Comparison of ENCODE assay signal across 31 mouse cellular contexts in the genomic region with DNA sequence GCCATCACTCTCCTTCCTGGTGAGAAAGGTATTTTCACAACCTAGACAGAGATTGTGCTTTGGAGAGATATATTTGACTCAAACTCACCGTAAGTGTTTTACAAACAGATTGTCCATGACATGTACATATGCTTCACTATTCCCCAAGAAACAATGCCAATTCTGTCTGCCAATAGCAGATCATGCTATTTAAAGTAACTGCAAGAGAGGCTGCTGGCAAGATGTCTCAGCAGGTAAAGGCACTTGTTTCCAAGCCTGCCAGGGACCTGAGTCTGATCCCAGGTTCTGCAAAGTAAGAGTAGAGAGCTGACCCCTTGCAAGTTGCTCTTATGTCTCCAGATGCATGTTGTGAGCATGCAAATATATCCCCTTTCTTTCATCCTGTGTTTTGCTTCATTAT.
DNase-seq lines count a peak whose midpoint lies in the region; ATAC-seq lines count a peak whose summit lies in the region.
"Had no signal": no experiment of that assay in that cellular context is flagged by ENCODE, and none has a peak within 500 bp of the region (broad histone marks: within the 10 kb centered on the region; RNA-seq: fewer than 3 reads in every experiment).

No protein-coding gene starts in this region.

- peak; percentile 47 for DNase-seq in forebrain, embryonic 14.5 days (ENCODE audit: low spot score)
- DNase-seq in forebrain, embryonic 10.5 days (ENCODE audit: extremely low spot score, low spot score) = no peak
- DNase-seq in brain, adult 2 months (ENCODE audit: low read depth, low spot score) = peak; percentile 93
- peak; percentile 57 to 71 for DNase-seq in cerebellum, adult 18-20 months
- peak; percentile 66 for DNase-seq in cerebellum, postnatal 10 days
- no peak for DNase-seq in lung, adult 18-20 months
- no peak for DNase-seq in layer of hippocampus, adult 9-10 months (ENCODE audit: low spot score)
- no peak for DNase-seq in layer of hippocampus, adult 18-20 months (ENCODE audit: low spot score in 2 of 2)
- DNase-seq: adrenal gland, adult 8-10 months; gastrocnemius, postnatal 14 days; heart, postnatal 4 days; kidney, adult 9 months; kidney, postnatal 10 days; liver, embryonic 13.5 days; lung, adult 2 months; lung, postnatal 10 days; right cerebral cortex, adult 18-20 months; spleen, adult 18-20 months; thymus, postnatal 14 days had no signal

- WGBS in forebrain, embryonic 14.5 days = 78% methylated on average over 1 of the region's 1 CpGs
- WGBS in forebrain, embryonic 10.5 days = 96% methylated on average over 1 of the region's 1 CpGs

- ATAC-seq in forebrain, embryonic 14.5 days = no peak
- ATAC-seq: forebrain, embryonic 15.5 days; intestine, embryonic 16.5 days; midbrain, embryonic 16.5 days had no signal

- H3K4me1 ChIP-seq in forebrain, embryonic 14.5 days (ENCODE audit: control insufficient read depth, insufficient read depth, low read length) = no peaks in the 10 kb centered on the region
- H3K4me1 ChIP-seq in forebrain, embryonic 10.5 days = no peaks in the 10 kb centered on the region
- H3K4me1 ChIP-seq: forebrain, embryonic 15.5 days; heart, embryonic 10.5 days; hindbrain, embryonic 13.5 days; limb, embryonic 10.5 days; limb, embryonic 15.5 days; liver, embryonic 13.5 days; neural tube, embryonic 12.5 days had no signal

- no peak overlapping the region for H3K4me2 ChIP-seq in forebrain, embryonic 14.5 days (ENCODE audit: low read length)
- H3K4me2 ChIP-seq: forebrain, embryonic 15.5 days; hindbrain, embryonic 13.5 days; limb, embryonic 15.5 days; liver, embryonic 13.5 days; neural tube, embryonic 12.5 days had no signal

- no peak overlapping the region for H3K4me3 ChIP-seq in forebrain, embryonic 14.5 days (ENCODE audit: low read depth, low read length)
- H3K4me3 ChIP-seq in forebrain, embryonic 10.5 days = no peak overlapping the region
- H3K4me3 ChIP-seq: forebrain, embryonic 15.5 days; heart, embryonic 10.5 days; hindbrain, embryonic 13.5 days; left cerebral cortex, adult 2 months; limb, embryonic 10.5 days; limb, embryonic 15.5 days; liver, embryonic 13.5 days; myocyte; neural tube, embryonic 12.5 days had no signal

- H3K9ac ChIP-seq in forebrain, embryonic 14.5 days (ENCODE audit: low read length) = no peak overlapping the region
- H3K9ac ChIP-seq: forebrain, embryonic 15.5 days; hindbrain, embryonic 13.5 days; limb, embryonic 15.5 days; liver, embryonic 13.5 days; neural tube, embryonic 12.5 days had no signal

- H3K9me3 ChIP-seq in forebrain, embryonic 14.5 days (replicated peaks; ENCODE audit: control insufficient read depth, low read length) = no peaks in the 10 kb centered on the region
- H3K9me3 ChIP-seq in forebrain, embryonic 10.5 days = no peaks in the 10 kb centered on the region
- H3K9me3 ChIP-seq: forebrain, embryonic 15.5 days; G1E; heart, embryonic 10.5 days; hindbrain, embryonic 13.5 days; limb, embryonic 10.5 days; limb, embryonic 15.5 days; liver, embryonic 13.5 days; neural tube, embryonic 12.5 days had no signal

- H3K27me3 ChIP-seq in forebrain, embryonic 14.5 days (replicated peaks; ENCODE audit: control insufficient read depth, insufficient read depth, low read length) = no peaks in the 10 kb centered on the region
- no peaks in the 10 kb centered on the region for H3K27me3 ChIP-seq in forebrain, embryonic 10.5 days (ENCODE audit: poor library complexity, severe bottlenecking)
- H3K27me3 ChIP-seq: forebrain, embryonic 15.5 days; hindbrain, embryonic 13.5 days; limb, embryonic 15.5 days; liver, embryonic 13.5 days; neural tube, embryonic 12.5 days had no signal

- no peaks in the 10 kb centered on the region for H3K36me3 ChIP-seq in forebrain, embryonic 14.5 days (ENCODE audit: control insufficient read depth, insufficient read depth, low read length)
- H3K36me3 ChIP-seq in forebrain, embryonic 10.5 days (replicated peaks) = no peaks in the 10 kb centered on the region
- H3K36me3 ChIP-seq: forebrain, embryonic 15.5 days; G1E; heart, embryonic 10.5 days; hindbrain, embryonic 13.5 days; limb, embryonic 10.5 days; limb, embryonic 15.5 days; liver, embryonic 13.5 days; neural tube, embryonic 12.5 days had no signal

- no peak overlapping the region for H3K27ac ChIP-seq in forebrain, embryonic 14.5 days (ENCODE audit: low read depth, low read length)
- no peak overlapping the region for H3K27ac ChIP-seq in forebrain, embryonic 10.5 days
- H3K27ac ChIP-seq: forebrain, embryonic 15.5 days; heart, embryonic 10.5 days; hindbrain, embryonic 13.5 days; left cerebral cortex, adult 2 months; limb, embryonic 10.5 days; limb, embryonic 15.5 days; liver, embryonic 13.5 days; macrophage; neural tube, embryonic 12.5 days had no signal

Comparison
In these comparisons a context has a peak if more than half of its experiments do, and no peak if none do; other contexts are left out.
1. DNase-seq: peak in forebrain, embryonic 14.5 days (single experiment), brain, adult 2 months (single experiment), cerebellum, adult 18-20 months (2 of 2) and cerebellum, postnatal 10 days (2 of 2); none in forebrain, embryonic 10.5 days (single experiment), lung, adult 18-20 months (0 of 2), layer of hippocampus, adult 9-10 months (single experiment) and layer of hippocampus, adult 18-20 months (0 of 2).